In genomic region chr13:37104410-37105294, GRCm38 (mm10) we compare ENCODE assay signal across 11 mouse cellular contexts. TPM values are rescaled to one million over a fixed set of nuclear protein-coding genes. Genes with fewer than 3 reads are reported as not detected.
DNase-seq lines count a peak whose midpoint lies in the region; ATAC-seq lines count a peak whose summit lies in the region.
"Had no signal": no experiment of that assay in that cellular context is flagged by ENCODE, and none has a peak within 500 bp of the region (broad histone marks: within the 10 kb centered on the region; RNA-seq: fewer than 3 reads in every experiment).

No protein-coding gene starts in this region.

- 45% methylated on average over 9 of the region's 9 CpGs for WGBS in neural tube, embryonic 13.5 days
- WGBS in neural tube, embryonic 15.5 days = 32% methylated on average over 9 of the region's 9 CpGs
- 54% methylated on average over 9 of the region's 9 CpGs for WGBS in limb, embryonic 13.5 days

- no peak overlapping the region for H3K4me3 ChIP-seq in neural tube, embryonic 13.5 days
- no peak overlapping the region for H3K4me3 ChIP-seq in neural tube, embryonic 15.5 days (replicated peaks)
- H3K4me3 ChIP-seq in limb, embryonic 13.5 days = no peak overlapping the region
- H3K4me3 ChIP-seq: kidney, embryonic 15.5 days had no signal

- H3K9me3 ChIP-seq in neural tube, embryonic 13.5 days = no peaks in the 10 kb centered on the region
- H3K9me3 ChIP-seq in neural tube, embryonic 15.5 days (replicated peaks) = no peaks in the 10 kb centered on the region
- H3K9me3 ChIP-seq in limb, embryonic 13.5 days = no peaks in the 10 kb centered on the region
- H3K9me3 ChIP-seq: kidney, embryonic 15.5 days had no signal

- peak; percentile 35 to 43 for DNase-seq in cerebellum, postnatal 10 days
- no peak for DNase-seq in cerebellum, adult 9-11 months
- DNase-seq in embryo, embryonic 11 days = no peak
- DNase-seq in heart, postnatal 4 days = no peak
- DNase-seq: gastrocnemius, postnatal 25 days; heart, postnatal 36 days had no signal

- H3K36me3 ChIP-seq in neural tube, embryonic 13.5 days = no peaks in the 10 kb centered on the region
- no peaks in the 10 kb centered on the region for H3K36me3 ChIP-seq in neural tube, embryonic 15.5 days
- H3K36me3 ChIP-seq in limb, embryonic 13.5 days = no peaks in the 10 kb centered on the region
- H3K36me3 ChIP-seq: kidney, embryonic 15.5 days had no signal

- H3K4me2 ChIP-seq in neural tube, embryonic 13.5 days = peak overlapping the region; percentile 29
- no peak overlapping the region for H3K4me2 ChIP-seq in neural tube, embryonic 15.5 days
- no peak overlapping the region for H3K4me2 ChIP-seq in limb, embryonic 13.5 days (replicated peaks)
- H3K4me2 ChIP-seq: kidney, embryonic 15.5 days had no signal

- peaks cover 26% of the 10 kb centered on the region for H3K4me1 ChIP-seq in neural tube, embryonic 13.5 days (replicated peaks)
- peaks cover 15% of the 10 kb centered on the region for H3K4me1 ChIP-seq in neural tube, embryonic 15.5 days
- H3K4me1 ChIP-seq in limb, embryonic 13.5 days = peaks cover 9% of the 10 kb centered on the region
- H3K4me1 ChIP-seq: kidney, embryonic 15.5 days had no signal

- H3K27ac ChIP-seq in neural tube, embryonic 13.5 days (replicated peaks) = peak overlapping the region; percentile 73
- H3K27ac ChIP-seq in neural tube, embryonic 15.5 days (replicated peaks) = no peak overlapping the region
- no peak overlapping the region for H3K27ac ChIP-seq in limb, embryonic 13.5 days
- H3K27ac ChIP-seq: kidney, embryonic 15.5 days had no signal

- peak; percentile 75 for ATAC-seq in neural tube, embryonic 13.5 days (ENCODE audit: low read depth)
- ATAC-seq in neural tube, embryonic 15.5 days (ENCODE audit: low FRiP score) = no peak
- ATAC-seq in limb, embryonic 13.5 days (ENCODE audit: low FRiP score, low read depth) = 0 out of 2 replicates have a peak, but pooled peaks have one; percentile 40
- peak; percentile 68; the same call in 1 of the 2 replicates for ATAC-seq in neutrophil, adult 5-6 weeks (ENCODE audit: extremely low read depth, insufficient number of reproducible peaks, low FRiP score, poor library complexity, severe bottlenecking)

- peak overlapping the region; percentile 12; the same call in 1 of the 2 replicates for H3K9ac ChIP-seq in neural tube, embryonic 13.5 days
- H3K9ac ChIP-seq in neural tube, embryonic 15.5 days (replicated peaks) = no peak overlapping the region
- no peak overlapping the region for H3K9ac ChIP-seq in limb, embryonic 13.5 days
- H3K9ac ChIP-seq: kidney, embryonic 15.5 days had no signal

- no peaks in the 10 kb centered on the region for H3K27me3 ChIP-seq in neural tube, embryonic 13.5 days
- no peaks in the 10 kb centered on the region for H3K27me3 ChIP-seq in neural tube, embryonic 15.5 days (replicated peaks)
- no peaks in the 10 kb centered on the region for H3K27me3 ChIP-seq in limb, embryonic 13.5 days
- H3K27me3 ChIP-seq: kidney, embryonic 15.5 days had no signal

RNA-seq across cellular contexts. Expression of gene F13a1, which starts 54.6 kb away (rescaled TPM):
- polyA plus RNA-seq in neural tube, embryonic 13.5 days (2015; fragmentation: Nextera tagmentation; extraction: Ambion mirVana) = 11.2 and 13.8 TPM in 2 replicates
- polyA plus RNA-seq in neural tube, embryonic 15.5 days (2015; fragmentation: Nextera tagmentation; extraction: Ambion mirVana) = 12.6 and 15.7 TPM in 2 replicates
- polyA plus RNA-seq in limb, embryonic 13.5 days (2015; fragmentation: Nextera tagmentation; extraction: Ambion mirVana) = 10.3 and 10.4 TPM in 2 replicates
- 44.3 and 45.1 TPM in 2 replicates for total RNA-seq in neutrophil, adult 5-6 weeks (2017)
- 1 to 10 TPM; 4.9 to 6.3 TPM for total RNA-seq in heart, postnatal 4 days (2021)

Comparison
In these comparisons a context has a peak if more than half of its experiments do, and no peak if none do; other contexts are left out.
1. DNase-seq: peak in cerebellum, postnatal 10 days (2 of 2); none in cerebellum, adult 9-11 months (single experiment), embryo, embryonic 11 days (single experiment) and heart, postnatal 4 days (single experiment).